Mouse (Mus musculus) liver, postnatal 0 days (tissue): ENCODE measurements around the gene Rfx1.

Experiments used
- CTCF ChIP-seq: sonication (generic); IDR thresholded peaks from 2 replicates; pipeline ENCODE4 v1.5.1; 2016; ENCODE audit warnings: antibody characterized with exemption, low read depth
- EP300 ChIP-seq: IDR thresholded peaks from 2 replicates; pipeline ENCODE4 v1.6.1; 2016; ENCODE audit warnings: antibody characterized with exemption, low read depth, mild to moderate bottlenecking

- no peak for TF ChIP-seq CTCF
- TF ChIP-seq EP300: no peak
Measured at GRCm38 (mm10) chr8:84096061-84096460, 29.4 kb downstream of the Rfx1 start.
